Mouse (Mus musculus) megakaryocyte, embryonic 14.5 days (primary cell): ENCODE measurements around the gene Zfp367.

Source experiments
- FLI1 ChIP-seq: IDR thresholded peaks from 2 replicates; pipeline ENCODE4 v1.6.1; 2012; ENCODE audit warnings: low read length, inconsistent platforms, mixed read lengths
- GATA1 ChIP-seq: IDR thresholded peaks from 3 replicates; pipeline ENCODE4 v1.6.1; 2012; ENCODE audit warnings: mixed read lengths, low read length, inconsistent platforms, borderline replicate concordance

DNA sequence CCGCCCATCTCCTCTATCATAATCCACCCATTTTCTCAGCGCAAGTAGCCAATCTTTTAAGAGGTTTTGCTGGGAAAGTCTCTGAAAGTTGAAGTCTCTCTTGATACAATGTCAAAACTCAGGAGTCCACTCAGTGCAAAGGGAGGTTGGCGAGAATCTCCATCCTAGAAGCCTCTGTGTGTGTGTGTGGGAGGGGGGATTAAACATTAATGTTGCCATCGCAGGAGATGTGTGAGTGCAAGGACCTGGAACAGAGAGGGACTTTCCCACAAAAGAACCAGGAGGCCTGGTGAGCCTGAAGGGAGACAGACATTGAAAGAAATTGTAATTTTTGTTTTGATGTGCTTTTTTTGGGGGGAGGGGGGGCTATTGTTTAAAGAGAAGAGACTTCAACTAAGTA, 45.3 kb upstream of the Zfp367 start:
- TF ChIP-seq FLI1 (no peak), GATA1 (no peak)
